Mouse (Mus musculus) forebrain, embryonic 13.5 days (tissue): ENCODE data around the gene Tusc2. TPM values are rescaled to one million over a fixed set of nuclear protein-coding genes. Genes with fewer than 3 reads are reported as not detected.
A peak's percentile ranks its signal among the peaks of the same experiment; 100 is the strongest.

Experiments
- ATAC-seq: fragments of 200-750 bp; cut with Nextera tagmentation; 2 replicates; pipeline ENCODE4 v1.8.0; 2017
- H3K27ac ChIP-seq: fragments of 300-500 bp; sonication (generic); 2 replicates; pipeline ENCODE4 v1.5.1; 2015; ENCODE audit warnings: inconsistent platforms, mild to moderate bottlenecking, moderate library complexity
- H3K27me3 ChIP-seq: fragments of 300-500 bp; sonication (generic); 2 replicates; pipeline ENCODE4 v1.6.1; 2015; ENCODE audit warnings: mild to moderate bottlenecking, inconsistent platforms
- H3K36me3 ChIP-seq: fragments of 300-500 bp; sonication (generic); 2 replicates; pipeline ENCODE4 v1.6.1; 2015; ENCODE audit warnings: mild to moderate bottlenecking, inconsistent platforms; ENCODE audit not compliant: poor library complexity, severe bottlenecking
- H3K4me1 ChIP-seq: fragments of 300-500 bp; sonication (generic); 2 replicates; pipeline ENCODE4 v1.6.1; 2015; ENCODE audit warnings: inconsistent platforms
- H3K4me2 ChIP-seq: fragments of 300-500 bp; sonication (generic); 2 replicates; pipeline ENCODE4 v1.6.1; 2015; ENCODE audit warnings: inconsistent platforms, mild to moderate bottlenecking, moderate library complexity
- H3K4me3 ChIP-seq: fragments of 300-500 bp; sonication (generic); 2 replicates; pipeline ENCODE4 v1.5.1; 2015; ENCODE audit warnings: mild to moderate bottlenecking, inconsistent platforms
- H3K9ac ChIP-seq: fragments of 300-500 bp; sonication (generic); 2 replicates; pipeline ENCODE4 v1.6.1; 2015; ENCODE audit warnings: mild to moderate bottlenecking, inconsistent platforms
- H3K9me3 ChIP-seq: fragments of 300-500 bp; sonication (generic); replicated peaks from 2 replicates; pipeline ENCODE4 v1.6.1; 2016; ENCODE audit warnings: inconsistent platforms
- WGBS: fragments of 180-500 bp; shearing (Covaris S2); methylation state at CpG from one replicate; pipeline ENCODE4 v1.1.7; 2015; 5-methylcytosine and 5-hydroxymethylcytosine counted together
- polyA plus RNA-seq: library from polyadenylated mRNA; unstranded; fragments of >200 nt; fragmentation: Nextera tagmentation; extraction: Ambion mirVana; gene quantifications from 2 replicates; pipeline ENCODE4 v1.2.1, GENCODE M21; 2015

Tusc2 gene
- polyA plus RNA-seq, result 80.7 and 84.8 TPM in 2 replicates

- no peaks in the 10 kb centered on the region for H3K9me3 ChIP-seq
- peak within 1 kb of the TSS; percentile 95 for H3K4me3 ChIP-seq
- ATAC-seq, result peak; percentile 97
- peak within 1 kb of the TSS; percentile 90 for H3K4me2 ChIP-seq
- H3K9ac ChIP-seq, result peak within 1 kb of the TSS; percentile 95
- under 1% methylated on average over 38 of the region's 46 CpGs for WGBS
- H3K27ac ChIP-seq, result peak within 1 kb of the TSS; percentile 51; the same call in 1 of the 2 replicates
- H3K4me1 ChIP-seq, result peaks cover 40% of the 10 kb centered on the region
- no peaks in the 10 kb centered on the region for H3K27me3 ChIP-seq
- peaks cover 62% of the 10 kb centered on the region for H3K36me3 ChIP-seq
Measured at GRCm38 (mm10) chr9:107563029-107563581, at the start of gene Tusc2. Tusc2 (plus strand) TSS chr9:107563255.

- H3K4me1 ChIP-seq, result peaks cover 34% of the 10 kb centered on the region
- H3K9me3 ChIP-seq, result no peaks in the 10 kb centered on the region
- H3K27me3 ChIP-seq, result 0 out of 2 replicates have a peak, but pooled peaks cover 3% of the 10 kb centered on the region
- 28% methylated on average over 14 of the region's 14 CpGs for WGBS
- H3K36me3 ChIP-seq, result no peaks in the 10 kb centered on the region; the same call in 1 of the 2 replicates
- no peak overlapping the region for H3K27ac ChIP-seq
- H3K9ac ChIP-seq, result no peak overlapping the region
- peak; percentile 65 for ATAC-seq
- H3K4me3 ChIP-seq, result no peak overlapping the region
- H3K4me2 ChIP-seq, result no peak overlapping the region
Measured at GRCm38 (mm10) chr9:107514303-107514955, 48.6 kb upstream of the Tusc2 start.

GRCm38 (mm10) chr9:107520331-107520730, 42.7 kb upstream of the Tusc2 start:
- H3K9ac ChIP-seq, result no peak overlapping the region
- H3K36me3 ChIP-seq, result no peaks in the 10 kb centered on the region; the same call in 1 of the 2 replicates
- no peaks in the 10 kb centered on the region for H3K9me3 ChIP-seq
- H3K4me1 ChIP-seq, result peaks cover 25% of the 10 kb centered on the region
- no peak for ATAC-seq
- 46% methylated on average over 6 of the region's 6 CpGs for WGBS
- H3K4me3 ChIP-seq, result no peak overlapping the region
- H3K27me3 ChIP-seq, result peaks cover 11% of the 10 kb centered on the region
- H3K4me2 ChIP-seq, result no peak overlapping the region
- no peak overlapping the region for H3K27ac ChIP-seq

- Histone ChIP-seq H3K36me3 (no peaks in the 10 kb centered on the region; the same call in 1 of the 2 replicates), H3K4me3 (no peak overlapping the region), H3K9ac (no peak overlapping the region), H3K4me2 (no peak overlapping the region), H3K27me3 (peaks cover 19% of the 10 kb centered on the region), H3K9me3 (no peaks in the 10 kb centered on the region), H3K4me1 (peaks cover 26% of the 10 kb centered on the region), H3K27ac (no peak overlapping the region)
- WGBS, result 63% methylated on average over 5 of the region's 5 CpGs
- ATAC-seq, result peak; percentile 30; the same call in 1 of the 2 replicates
Measured at GRCm38 (mm10) chr9:107521190-107521589, 41.9 kb upstream of the Tusc2 start.

GRCm38 (mm10) chr9:107521711-107522399, 41.2 kb upstream of the Tusc2 start:
- Histone ChIP-seq H3K4me3 (no peak overlapping the region), H3K27me3 (peaks cover 26% of the 10 kb centered on the region), H3K4me1 (peaks cover 32% of the 10 kb centered on the region), H3K9ac (peak overlapping the region; percentile 43; the same call in 1 of the 2 replicates), H3K9me3 (no peaks in the 10 kb centered on the region), H3K27ac (no peak overlapping the region; the same call in 1 of the 2 replicates), H3K4me2 (peak overlapping the region; percentile 29), H3K36me3 (no peaks in the 10 kb centered on the region; the same call in 1 of the 2 replicates)
- peak; percentile 32; the same call in 1 of the 2 replicates for ATAC-seq
- 23% methylated on average over 25 of the region's 25 CpGs for WGBS

- no peak overlapping the region for H3K4me3 ChIP-seq
- WGBS, result 25% methylated on average over 2 of the region's 2 CpGs
- 0 out of 2 replicates have a peak, but pooled peaks have one; percentile 3 for ATAC-seq
- peaks cover 31% of the 10 kb centered on the region for H3K27me3 ChIP-seq
- H3K9ac ChIP-seq, result peak overlapping the region; percentile 43; the same call in 1 of the 2 replicates
- H3K4me2 ChIP-seq, result peak overlapping the region; percentile 29
- no peaks in the 10 kb centered on the region for H3K9me3 ChIP-seq
- H3K36me3 ChIP-seq, result no peaks in the 10 kb centered on the region; the same call in 1 of the 2 replicates
- H3K4me1 ChIP-seq, result peaks cover 37% of the 10 kb centered on the region
- H3K27ac ChIP-seq, result no peak overlapping the region; the same call in 1 of the 2 replicates
Measured at GRCm38 (mm10) chr9:107522400-107522711, 40.7 kb upstream of the Tusc2 start.

- peak overlapping the region; percentile 56 for H3K4me2 ChIP-seq
- no peak overlapping the region for H3K9ac ChIP-seq
- no peaks in the 10 kb centered on the region for H3K9me3 ChIP-seq
- H3K27me3 ChIP-seq, result peaks cover 45% of the 10 kb centered on the region
- peaks cover 25% of the 10 kb centered on the region for H3K4me1 ChIP-seq
- no peak overlapping the region for H3K27ac ChIP-seq
- WGBS, result 6% methylated on average over 44 of the region's 44 CpGs
- no peaks in the 10 kb centered on the region for H3K36me3 ChIP-seq
- peak overlapping the region; percentile 36 for H3K4me3 ChIP-seq
- ATAC-seq, result peak; percentile 54
Measured at GRCm38 (mm10) chr9:107526198-107527026, 36.6 kb upstream of the Tusc2 start.

GRCm38 (mm10) chr9:107533791-107534407, 29.2 kb upstream of the Tusc2 start, which contains the start of gene Tmem115:
Tmem115 (plus strand) TSS chr9:107533945.
- H3K4me2 ChIP-seq, result peak within 1 kb of the TSS; percentile 99
- peaks cover 36% of the 10 kb centered on the region for H3K4me1 ChIP-seq
- H3K9ac ChIP-seq, result peak within 1 kb of the TSS; percentile 94
- H3K36me3 ChIP-seq, result peaks cover 16% of the 10 kb centered on the region
- 0 out of 2 replicates have a peak, but pooled peaks cover 6% of the 10 kb centered on the region for H3K27me3 ChIP-seq
- H3K4me3 ChIP-seq, result peak within 1 kb of the TSS; percentile 94
- peak within 1 kb of the TSS; percentile 44 for H3K27ac ChIP-seq
- WGBS, result under 1% methylated on average over 48 of the region's 48 CpGs
- H3K9me3 ChIP-seq, result no peaks in the 10 kb centered on the region
- peak; percentile 99 for ATAC-seq

- WGBS, result under 1% methylated on average over 40 of the region's 40 CpGs
Measured at GRCm38 (mm10) chr9:107534408-107535202, 28.4 kb upstream of the Tusc2 start.

GRCm38 (mm10) chr9:107538231-107538630, 24.8 kb upstream of the Tusc2 start:
- Histone ChIP-seq H3K9me3 (no peaks in the 10 kb centered on the region), H3K27ac (no peak overlapping the region), H3K9ac (no peak overlapping the region), H3K4me1 (peaks cover 57% of the 10 kb centered on the region), H3K4me2 (no peak overlapping the region), H3K4me3 (no peak overlapping the region), H3K27me3 (no peaks in the 10 kb centered on the region), H3K36me3 (peaks cover 32% of the 10 kb centered on the region)
- 90% methylated on average over 7 of the region's 7 CpGs for WGBS
- ATAC-seq, result no peak

More at GRCm38 (mm10) chr9:107534408-107535202, 28.4 kb upstream of the Tusc2 start:
- H3K4me1 ChIP-seq, result peaks cover 36% of the 10 kb centered on the region
- H3K27ac ChIP-seq, result peak overlapping the region; percentile 44
- H3K9me3 ChIP-seq, result no peaks in the 10 kb centered on the region
- peak overlapping the region; percentile 94 for H3K9ac ChIP-seq
- 0 out of 2 replicates have a peak, but pooled peaks cover 6% of the 10 kb centered on the region for H3K27me3 ChIP-seq
- ATAC-seq, result no peak
- H3K4me2 ChIP-seq, result peak overlapping the region; percentile 99
- H3K36me3 ChIP-seq, result peaks cover 23% of the 10 kb centered on the region
- H3K4me3 ChIP-seq, result peak overlapping the region; percentile 94
